Comparison of ENCODE assay signal across 7 mouse cellular contexts in the genomic region with DNA sequence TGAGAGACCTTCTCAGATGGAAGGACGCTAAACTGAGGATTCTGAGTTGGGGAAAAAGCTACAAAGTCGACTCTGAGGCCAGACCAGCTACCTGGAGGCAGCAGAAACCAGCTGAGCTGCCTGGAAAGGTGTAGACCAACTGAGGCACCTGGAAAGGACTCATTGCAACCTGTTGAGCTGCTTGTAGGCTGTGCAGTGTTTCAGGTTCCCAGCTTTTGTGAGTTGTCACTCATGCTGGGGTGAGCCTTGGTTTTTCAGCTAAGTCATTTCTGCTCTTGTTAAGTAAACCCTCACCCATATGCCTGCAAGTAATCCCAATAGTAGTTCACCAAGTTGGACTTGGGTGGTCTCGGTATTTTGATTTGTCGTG. TPM values are rescaled to one million over a fixed set of nuclear protein-coding genes. Genes with fewer than 3 reads are reported as not detected.
DNase-seq lines count a peak whose midpoint lies in the region; ATAC-seq lines count a peak whose summit lies in the region.

No protein-coding gene starts in this region.

- H3K9me3 ChIP-seq in lung, embryonic 15.5 days = no peaks in the 10 kb centered on the region
- no peaks in the 10 kb centered on the region for H3K9me3 ChIP-seq in embryonic facial prominence, embryonic 10.5 days
- H3K9me3 ChIP-seq in hindbrain, embryonic 11.5 days (ENCODE audit: control insufficient read depth, low read length) = no peaks in the 10 kb centered on the region

- H3K27me3 ChIP-seq in lung, embryonic 15.5 days = no peaks in the 10 kb centered on the region
- H3K27me3 ChIP-seq in embryonic facial prominence, embryonic 10.5 days (replicated peaks; ENCODE audit: low read depth, poor library complexity, severe bottlenecking) = no peaks in the 10 kb centered on the region
- no peaks in the 10 kb centered on the region for H3K27me3 ChIP-seq in hindbrain, embryonic 11.5 days (ENCODE audit: control insufficient read depth, insufficient read depth, low read length)

- peaks cover 19% of the 10 kb centered on the region for H3K4me1 ChIP-seq in lung, embryonic 15.5 days
- H3K4me1 ChIP-seq in embryonic facial prominence, embryonic 10.5 days = peaks cover 18% of the 10 kb centered on the region
- H3K4me1 ChIP-seq in hindbrain, embryonic 11.5 days (replicated peaks; ENCODE audit: control insufficient read depth, insufficient read depth, low read length) = peaks cover 4% of the 10 kb centered on the region; the same call in 1 of the 2 replicates

- ATAC-seq in lung, embryonic 15.5 days (ENCODE audit: borderline replicate concordance, extremely low read depth, low FRiP score, low TSS enrichment) = no peak; the same call in 1 of the 2 replicates
- ATAC-seq in hindbrain, embryonic 11.5 days (ENCODE audit: low FRiP score) = peak; percentile 43
- peak; percentile 5; the same call in 1 of the 2 replicates for ATAC-seq in megakaryocyte progenitor cell, adult 5-6 weeks (replicated peaks; ENCODE audit: poor library complexity)

- peak overlapping the region; percentile 78; the same call in 1 of the 2 replicates for H3K9ac ChIP-seq in lung, embryonic 15.5 days
- H3K9ac ChIP-seq in hindbrain, embryonic 11.5 days (ENCODE audit: low read depth, low read length) = peak overlapping the region; percentile 82; the same call in 1 of the 2 replicates

- DNase-seq in lung, postnatal 14 days = no peak
- no peak for DNase-seq in embryonic facial prominence, embryonic 10.5 days (ENCODE audit: low spot score)
- no peak for DNase-seq in hindbrain, embryonic 11.5 days (ENCODE audit: low spot score)
- no peak for DNase-seq in right cerebral cortex, postnatal 36 days (ENCODE audit: low spot score in 2 of 2)
- DNase-seq in retina, embryonic 14.5 days (ENCODE audit: low spot score) = no peak

- WGBS in lung, embryonic 15.5 days = 19% methylated on average over 4 of the region's 4 CpGs
- 26% methylated on average over 4 of the region's 4 CpGs for WGBS in embryonic facial prominence, embryonic 10.5 days
- WGBS in hindbrain, embryonic 11.5 days = 28% methylated on average over 4 of the region's 4 CpGs

- peak overlapping the region; percentile 82 for H3K4me3 ChIP-seq in lung, embryonic 15.5 days
- peak overlapping the region; percentile 98 for H3K4me3 ChIP-seq in embryonic facial prominence, embryonic 10.5 days
- peak overlapping the region; percentile 92 for H3K4me3 ChIP-seq in hindbrain, embryonic 11.5 days (ENCODE audit: low read depth, low read length)

- H3K36me3 ChIP-seq in lung, embryonic 15.5 days = peaks cover 10% of the 10 kb centered on the region; the same call in 1 of the 2 replicates
- H3K36me3 ChIP-seq in embryonic facial prominence, embryonic 10.5 days (replicated peaks) = peaks cover 22% of the 10 kb centered on the region
- no peaks in the 10 kb centered on the region for H3K36me3 ChIP-seq in hindbrain, embryonic 11.5 days (ENCODE audit: control insufficient read depth, insufficient read depth, low read length)

- H3K27ac ChIP-seq in lung, embryonic 15.5 days = no peak overlapping the region
- peak overlapping the region; percentile 92 for H3K27ac ChIP-seq in embryonic facial prominence, embryonic 10.5 days (replicated peaks)
- no peak overlapping the region for H3K27ac ChIP-seq in hindbrain, embryonic 11.5 days (ENCODE audit: low read depth, low read length)

- H3K4me2 ChIP-seq in lung, embryonic 15.5 days = peak overlapping the region; percentile 81
- H3K4me2 ChIP-seq in hindbrain, embryonic 11.5 days (replicated peaks; ENCODE audit: low read depth, low read length) = peak overlapping the region; percentile 54

RNA-seq across cellular contexts. Expression of a gene that starts 0.5 kb away (rescaled TPM):
- polyA plus RNA-seq in lung, embryonic 15.5 days (2015; fragmentation: Nextera tagmentation; extraction: Ambion mirVana) = 18.5 and 20.2 TPM in 2 replicates
- 20.2 and 22.0 TPM in 2 replicates for polyA plus RNA-seq in embryonic facial prominence, embryonic 10.5 days (2016; fragmentation: Nextera tagmentation; extraction: Ambion mirVana)
- polyA plus RNA-seq in hindbrain, embryonic 11.5 days (2014; fragmentation: Nextera tagmentation; extraction: Ambion mirVana) = 22.3 and 29.4 TPM in 2 replicates
- total RNA-seq in megakaryocyte progenitor cell, adult 5-6 weeks (2015) = 10.8 and 22.7 TPM in 2 replicates
- 18.5 and 24.5 TPM in 2 replicates for total RNA-seq in megakaryocyte progenitor cell, adult 5-6 weeks (2017)
